Mouse (Mus musculus) brain, embryonic 14.5 days (tissue): ENCODE data around the gene Gm156.

Experiments
- CTCF ChIP-seq: fragments of 200-500 bp; IDR thresholded peaks from 2 replicates; pipeline ENCODE4 v1.5.1; 2012; ENCODE audit warnings: inconsistent platforms, mild to moderate bottlenecking, moderate library complexity, borderline replicate concordance; ENCODE audit not compliant: insufficient read depth, insufficient read length; ENCODE audit errors: extremely low read depth
- POLR2A ChIP-seq: fragments of 200-500 bp; IDR thresholded peaks from 2 replicates; pipeline ENCODE4 v1.6.1; 2012; ENCODE audit warnings: mild to moderate bottlenecking, inconsistent platforms, borderline replicate concordance; ENCODE audit not compliant: poor library complexity, insufficient read depth, insufficient read length, severe bottlenecking; ENCODE audit errors: extremely low read depth

DNA sequence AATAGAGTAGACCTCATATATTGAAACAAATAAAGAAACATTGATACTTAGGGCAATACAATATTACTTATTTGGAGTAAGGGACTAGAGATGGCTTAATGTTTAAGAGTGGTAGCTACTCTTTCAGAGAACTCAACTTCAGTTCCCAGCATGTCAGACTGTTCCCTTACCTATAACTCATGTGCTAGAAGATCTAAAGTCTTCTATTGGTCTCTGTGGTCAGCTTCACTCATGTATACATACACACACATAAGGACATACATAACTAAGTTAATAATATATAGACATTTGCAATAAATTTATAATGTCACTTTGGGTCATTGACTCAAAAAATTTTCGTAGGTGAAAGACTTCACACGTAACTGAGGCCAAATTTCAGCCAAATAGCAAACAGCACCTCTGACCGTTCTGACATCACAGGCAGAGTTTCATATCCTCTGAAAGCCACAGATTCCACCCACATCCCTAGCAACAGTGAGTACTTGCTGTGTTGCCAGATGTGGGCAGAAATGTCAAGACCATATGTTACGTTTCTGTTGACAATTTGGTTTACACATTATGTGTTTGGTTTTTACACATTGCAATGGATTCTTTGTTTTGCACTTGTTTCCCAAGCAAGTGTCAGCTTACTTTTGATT, 36.9 kb downstream of the Gm156 start:
- TF ChIP-seq CTCF (no peak), POLR2A (no peak)
